Mouse (Mus musculus): ENCODE measurements around the gene Gm12845. TPM values are rescaled to one million over a fixed set of nuclear protein-coding genes. Genes with fewer than 3 reads are reported as not detected.

Gene Gm12845
- total and polyA plus RNA-seq, 2 experiments from 2014 or later, result not detected

- H3K4me2 ChIP-seq (ENCODE audit: low read depth, low read length, poor library complexity, severe bottlenecking), result no peak overlapping the region
- H3K27ac ChIP-seq (ENCODE audit: low read depth, low read length), result no peak overlapping the region
- ATAC-seq (ENCODE audit: low FRiP score), result no peak
- no peaks in the 10 kb centered on the region for H3K36me3 ChIP-seq (ENCODE audit: insufficient read depth, low read length)
- TF ChIP-seq CTCF (IDR thresholded peaks at IDR 0.05), result no peak
- no peaks in the 10 kb centered on the region for H3K9me3 ChIP-seq (ENCODE audit: low read length)
- no peak overlapping the region for H3K4me3 ChIP-seq (ENCODE audit: low read depth, low read length)
- DNase-seq (ENCODE audit: low spot score), result no peak
- H3K4me1 ChIP-seq (ENCODE audit: insufficient read depth, low read length), result no peaks in the 10 kb centered on the region
- no peak overlapping the region for H3K9ac ChIP-seq (replicated peaks; ENCODE audit: low read length, poor library complexity, severe bottlenecking)
- WGBS, result 83% methylated on average over 4 of the region's 4 CpGs
- H3K27me3 ChIP-seq (ENCODE audit: insufficient read depth, low read length), result no peaks in the 10 kb centered on the region
These were observed 37.9 kb upstream of the Gm12845 start for GRCm38 (mm10) chr4:117686354-117686753.

GRCm38 (mm10) chr4:117705361-117705760 lies 18.9 kb upstream of the Gm12845 start:
- no peak for ATAC-seq (ENCODE audit: low FRiP score)
- H3K4me1 ChIP-seq (ENCODE audit: insufficient read depth, low read length), result no peaks in the 10 kb centered on the region
- peak; percentile 79 for DNase-seq (ENCODE audit: low spot score)

GRCm38 (mm10) chr4:117708780-117709550 lies 15.2 kb upstream of the Gm12845 start:
- no peaks in the 10 kb centered on the region for H3K9me3 ChIP-seq (ENCODE audit: low read length)
- no peak for TF ChIP-seq CTCF (IDR thresholded peaks at IDR 0.05)
- no peak overlapping the region for H3K4me2 ChIP-seq (ENCODE audit: low read depth, low read length, poor library complexity, severe bottlenecking)
- no peaks in the 10 kb centered on the region for H3K36me3 ChIP-seq (ENCODE audit: insufficient read depth, low read length)
- WGBS, result 84% methylated on average over 3 of the region's 3 CpGs
- no peaks in the 10 kb centered on the region for H3K4me1 ChIP-seq (ENCODE audit: insufficient read depth, low read length)
- no peak overlapping the region for H3K4me3 ChIP-seq (ENCODE audit: low read depth, low read length)
- DNase-seq (ENCODE audit: low spot score) (no peak), ATAC-seq (ENCODE audit: low FRiP score) (no peak)
- H3K27ac ChIP-seq (ENCODE audit: low read depth, low read length), result no peak overlapping the region
- no peaks in the 10 kb centered on the region for H3K27me3 ChIP-seq (ENCODE audit: insufficient read depth, low read length)
- H3K9ac ChIP-seq (replicated peaks; ENCODE audit: low read length, poor library complexity, severe bottlenecking), result no peak overlapping the region

More at GRCm38 (mm10) chr4:117705361-117705760, 18.9 kb upstream of the Gm12845 start:
- TF ChIP-seq CTCF (IDR thresholded peaks at IDR 0.05), result peak; percentile 86
- Histone ChIP-seq H3K4me2 (ENCODE audit: low read depth, low read length, poor library complexity, severe bottlenecking) (no peak overlapping the region), H3K4me3 (ENCODE audit: low read depth, low read length) (no peak overlapping the region), H3K27me3 (ENCODE audit: insufficient read depth, low read length) (no peaks in the 10 kb centered on the region), H3K9ac (replicated peaks; ENCODE audit: low read length, poor library complexity, severe bottlenecking) (no peak overlapping the region), H3K9me3 (ENCODE audit: low read length) (no peaks in the 10 kb centered on the region), H3K36me3 (ENCODE audit: insufficient read depth, low read length) (no peaks in the 10 kb centered on the region), H3K27ac (ENCODE audit: low read depth, low read length) (no peak overlapping the region)
- WGBS, result 3% methylated on average over 7 of the region's 7 CpGs

- no peak for TF ChIP-seq CTCF (IDR thresholded peaks at IDR 0.05)
- Histone ChIP-seq H3K4me1 (ENCODE audit: insufficient read depth, low read length) (no peaks in the 10 kb centered on the region), H3K9me3 (ENCODE audit: low read length) (no peaks in the 10 kb centered on the region), H3K27ac (ENCODE audit: low read depth, low read length) (no peak overlapping the region), H3K36me3 (ENCODE audit: insufficient read depth, low read length) (no peaks in the 10 kb centered on the region), H3K4me3 (ENCODE audit: low read depth, low read length) (no peak overlapping the region), H3K27me3 (ENCODE audit: insufficient read depth, low read length) (no peaks in the 10 kb centered on the region), H3K4me2 (ENCODE audit: low read depth, low read length, poor library complexity, severe bottlenecking) (no peak overlapping the region), H3K9ac (replicated peaks; ENCODE audit: low read length, poor library complexity, severe bottlenecking) (no peak overlapping the region)
- ATAC-seq (ENCODE audit: low FRiP score) (no peak), DNase-seq (ENCODE audit: low spot score) (no peak)
- WGBS, result 82% methylated on average over 3 of the region's 3 CpGs
These were observed 11.9 kb upstream of the Gm12845 start for GRCm38 (mm10) chr4:117712314-117712713.

- Histone ChIP-seq H3K4me3 (ENCODE audit: low read depth, low read length) (no peak overlapping the region), H3K4me2 (ENCODE audit: low read depth, low read length, poor library complexity, severe bottlenecking) (no peak overlapping the region), H3K4me1 (ENCODE audit: insufficient read depth, low read length) (no peaks in the 10 kb centered on the region), H3K36me3 (ENCODE audit: insufficient read depth, low read length) (no peaks in the 10 kb centered on the region), H3K27ac (ENCODE audit: low read depth, low read length) (no peak overlapping the region), H3K27me3 (ENCODE audit: insufficient read depth, low read length) (no peaks in the 10 kb centered on the region), H3K9me3 (ENCODE audit: low read length) (no peaks in the 10 kb centered on the region), H3K9ac (replicated peaks; ENCODE audit: low read length, poor library complexity, severe bottlenecking) (no peak overlapping the region)
- ATAC-seq (ENCODE audit: low FRiP score) (no peak), DNase-seq (ENCODE audit: low spot score) (no peak)
- TF ChIP-seq CTCF (IDR thresholded peaks at IDR 0.05), result no peak
- WGBS, result 79% methylated on average over 6 of the region's 6 CpGs
These were observed 10.7 kb upstream of the Gm12845 start for GRCm38 (mm10) chr4:117713303-117714098.

GRCm38 (mm10) chr4:117731926-117732325 lies 7.7 kb downstream of the Gm12845 start:
- Histone ChIP-seq H3K27ac (ENCODE audit: low read depth, low read length) (no peak overlapping the region), H3K4me3 (ENCODE audit: low read depth, low read length) (no peak overlapping the region), H3K9me3 (ENCODE audit: low read length) (no peaks in the 10 kb centered on the region), H3K4me2 (ENCODE audit: low read depth, low read length, poor library complexity, severe bottlenecking) (no peak overlapping the region), H3K4me1 (ENCODE audit: insufficient read depth, low read length) (no peaks in the 10 kb centered on the region), H3K36me3 (ENCODE audit: insufficient read depth, low read length) (no peaks in the 10 kb centered on the region), H3K9ac (replicated peaks; ENCODE audit: low read length, poor library complexity, severe bottlenecking) (no peak overlapping the region), H3K27me3 (ENCODE audit: insufficient read depth, low read length) (no peaks in the 10 kb centered on the region)
- no peak for TF ChIP-seq CTCF (IDR thresholded peaks at IDR 0.05)
- DNase-seq (ENCODE audit: low spot score) (no peak), ATAC-seq (ENCODE audit: low FRiP score) (no peak)
- 82% methylated on average over 3 of the region's 3 CpGs for WGBS

All from midbrain, postnatal 0 days (tissue).